Mouse (Mus musculus): Measurements from ENCODE around the gene Rack1. TPM values are rescaled to one million over a fixed set of nuclear protein-coding genes. Genes with fewer than 3 reads are reported as not detected.

Gene Rack1
- polyA plus RNA-seq, 1 experiment = 1,489 TPM

DNA sequence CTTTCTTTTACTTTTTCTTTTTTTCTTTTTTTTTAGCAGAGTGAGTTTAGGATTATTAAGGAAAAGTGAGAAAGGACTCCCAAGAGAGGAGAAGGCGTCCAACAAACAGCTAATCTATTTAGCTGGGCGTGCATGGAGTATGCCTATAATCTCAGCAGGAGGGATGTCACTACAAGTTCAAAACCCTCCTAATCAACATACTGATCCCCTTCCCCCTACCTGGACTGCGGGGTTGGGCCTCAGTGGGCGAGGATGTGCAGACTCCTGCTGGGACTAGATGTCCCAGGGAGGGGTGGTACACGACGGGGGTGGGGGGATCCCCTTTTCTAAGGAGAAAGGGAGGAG lies 26.6 kb downstream of the Rack1 start:
- 2% methylated on average over 6 of the region's 6 CpGs for WGBS
- peak overlapping the region; percentile 61 for H3K4me3 ChIP-seq (replicated peaks; ENCODE audit: extremely low read depth, low read depth, low read length)
- no peak for DNase-seq
- peaks cover 3% of the 10 kb centered on the region; the same call in 1 of the 2 replicates for H3K4me1 ChIP-seq (ENCODE audit: control insufficient read depth, insufficient read depth, low read length)
- TF ChIP-seq POLR2A (IDR thresholded peaks at IDR 0.05; ENCODE audit: borderline replicate concordance, extremely low read depth, low read depth, low read length) (no peak), CTCF (IDR thresholded peaks at IDR 0.05; ENCODE audit: insufficient read depth, low read length) (no peak)

DNA sequence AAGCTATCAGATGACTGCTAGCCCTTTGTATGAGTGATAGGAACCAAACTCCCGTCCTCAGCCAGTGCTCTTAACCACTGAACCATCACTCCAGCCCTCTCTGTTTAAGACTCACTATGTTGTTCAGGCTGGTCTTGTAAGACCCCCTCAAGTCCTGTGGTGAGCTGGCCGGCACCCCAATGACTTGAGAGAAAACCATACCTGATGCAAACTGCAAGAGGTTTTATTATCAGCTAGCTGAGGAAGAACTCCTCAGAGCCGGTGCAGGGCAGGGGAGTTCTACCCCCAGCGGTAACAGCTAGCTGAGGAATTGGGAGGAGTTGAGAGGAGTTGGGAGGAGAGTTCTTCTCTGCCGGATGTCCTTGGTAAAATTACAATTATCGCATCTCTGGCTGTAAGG lies 27.8 kb downstream of the Rack1 start:
- TF ChIP-seq CTCF (IDR thresholded peaks at IDR 0.05; ENCODE audit: insufficient read depth, low read length) (no peak), POLR2A (IDR thresholded peaks at IDR 0.05; ENCODE audit: borderline replicate concordance, extremely low read depth, low read depth, low read length) (no peak)
- peaks cover 3% of the 10 kb centered on the region; the same call in 1 of the 2 replicates for H3K4me1 ChIP-seq (ENCODE audit: control insufficient read depth, insufficient read depth, low read length)
- DNase-seq = no peak
- H3K4me3 ChIP-seq (replicated peaks; ENCODE audit: extremely low read depth, low read depth, low read length) = no peak overlapping the region
- 79% methylated on average over 6 of the region's 6 CpGs for WGBS

DNA sequence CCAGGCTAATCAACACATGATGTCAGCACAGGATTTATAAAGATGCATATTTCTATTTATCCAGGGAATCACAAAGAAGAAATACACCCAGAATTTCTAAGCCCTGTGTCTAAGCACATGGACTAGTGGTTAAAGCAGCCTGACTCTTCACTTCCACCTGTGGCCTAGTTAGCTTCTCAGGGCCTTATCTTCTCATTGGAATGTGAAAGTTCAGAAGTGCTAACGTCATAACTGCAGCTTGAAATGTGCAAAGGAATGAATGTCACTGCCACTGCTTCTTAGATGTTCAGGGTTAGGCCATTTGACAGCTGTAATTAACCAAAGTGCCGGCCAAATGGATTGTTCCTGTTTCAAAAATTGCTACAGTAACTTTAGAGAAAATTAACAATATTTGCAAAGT lies 30.1 kb downstream of the Rack1 start:
- WGBS = 52% methylated on average over 2 of the region's 2 CpGs
- Histone ChIP-seq H3K4me1 (ENCODE audit: control insufficient read depth, insufficient read depth, low read length) (no peaks in the 10 kb centered on the region; the same call in 1 of the 2 replicates), H3K4me3 (replicated peaks; ENCODE audit: extremely low read depth, low read depth, low read length) (no peak overlapping the region)
- TF ChIP-seq CTCF (IDR thresholded peaks at IDR 0.05; ENCODE audit: insufficient read depth, low read length) (no peak), POLR2A (IDR thresholded peaks at IDR 0.05; ENCODE audit: borderline replicate concordance, extremely low read depth, low read depth, low read length) (no peak)
- no peak for DNase-seq

DNA sequence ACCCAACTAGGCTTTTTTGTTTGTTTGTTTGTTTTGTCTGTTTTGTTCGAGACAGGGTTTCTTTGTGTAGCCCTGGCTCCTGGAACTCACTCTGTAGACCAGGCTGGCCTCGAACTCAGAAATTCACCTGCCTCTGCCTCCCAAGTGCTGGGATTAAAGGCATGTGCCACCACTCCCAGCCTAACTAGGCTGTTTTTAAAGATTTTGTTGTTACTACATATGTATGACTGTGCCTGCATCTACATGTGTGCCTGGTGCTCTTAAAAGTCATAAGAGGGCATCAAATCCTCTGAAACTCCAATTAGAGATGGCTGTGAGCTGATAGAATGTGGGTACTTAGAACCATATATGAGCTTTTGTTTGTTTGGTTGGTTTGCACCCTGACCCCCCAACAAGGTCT lies 31.1 kb downstream of the Rack1 start:
- DNase-seq = no peak
- no peak for TF ChIP-seq CTCF (IDR thresholded peaks at IDR 0.05; ENCODE audit: insufficient read depth, low read length)
- no peak for TF ChIP-seq POLR2A (IDR thresholded peaks at IDR 0.05; ENCODE audit: borderline replicate concordance, extremely low read depth, low read depth, low read length)
- Histone ChIP-seq H3K4me3 (replicated peaks; ENCODE audit: extremely low read depth, low read depth, low read length) (no peak overlapping the region), H3K4me1 (ENCODE audit: control insufficient read depth, insufficient read depth, low read length) (no peaks in the 10 kb centered on the region; the same call in 1 of the 2 replicates)
- WGBS = 71% methylated on average over 2 of the region's 2 CpGs

DNA sequence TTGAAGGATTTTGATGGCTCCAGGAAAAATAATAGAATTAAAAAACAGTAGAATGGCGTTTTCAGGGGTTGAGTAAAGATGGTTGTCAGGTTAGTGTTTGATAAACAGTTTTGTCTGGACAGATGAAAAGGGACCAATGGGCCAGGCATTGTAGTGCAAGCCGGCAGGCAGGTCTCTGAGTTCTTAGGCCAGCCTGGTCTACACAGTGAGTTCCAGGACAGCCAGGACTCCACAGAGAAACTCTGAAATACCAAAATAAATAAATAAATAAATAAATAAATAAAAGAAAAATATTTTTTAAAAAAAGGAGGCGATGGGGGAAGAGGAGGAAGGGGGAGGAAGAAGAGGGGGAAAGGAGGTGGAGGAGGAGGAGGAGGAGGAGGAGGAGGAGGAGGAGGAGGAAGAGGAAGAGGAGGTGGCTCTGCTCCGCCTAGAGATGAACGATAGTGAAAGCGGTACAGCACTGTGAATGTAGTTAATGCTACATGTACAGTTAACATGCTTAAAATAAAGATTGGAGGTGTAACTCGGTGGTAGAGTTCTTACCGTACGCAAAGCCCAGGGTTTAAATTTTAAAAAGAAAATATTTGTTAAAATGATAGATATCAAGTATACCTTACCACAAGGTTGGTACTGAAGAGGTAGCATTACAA lies 33.1 kb downstream of the Rack1 start:
- 24% methylated on average over 8 of the region's 9 CpGs for WGBS
- H3K4me1 ChIP-seq (ENCODE audit: control insufficient read depth, insufficient read depth, low read length) = peaks cover 3% of the 10 kb centered on the region
- no peak for DNase-seq
- peak overlapping the region; percentile 80 for H3K4me3 ChIP-seq (replicated peaks; ENCODE audit: extremely low read depth, low read depth, low read length)
- TF ChIP-seq POLR2A (IDR thresholded peaks at IDR 0.05; ENCODE audit: borderline replicate concordance, extremely low read depth, low read depth, low read length) (no peak), CTCF (IDR thresholded peaks at IDR 0.05; ENCODE audit: insufficient read depth, low read length) (no peak)

DNA sequence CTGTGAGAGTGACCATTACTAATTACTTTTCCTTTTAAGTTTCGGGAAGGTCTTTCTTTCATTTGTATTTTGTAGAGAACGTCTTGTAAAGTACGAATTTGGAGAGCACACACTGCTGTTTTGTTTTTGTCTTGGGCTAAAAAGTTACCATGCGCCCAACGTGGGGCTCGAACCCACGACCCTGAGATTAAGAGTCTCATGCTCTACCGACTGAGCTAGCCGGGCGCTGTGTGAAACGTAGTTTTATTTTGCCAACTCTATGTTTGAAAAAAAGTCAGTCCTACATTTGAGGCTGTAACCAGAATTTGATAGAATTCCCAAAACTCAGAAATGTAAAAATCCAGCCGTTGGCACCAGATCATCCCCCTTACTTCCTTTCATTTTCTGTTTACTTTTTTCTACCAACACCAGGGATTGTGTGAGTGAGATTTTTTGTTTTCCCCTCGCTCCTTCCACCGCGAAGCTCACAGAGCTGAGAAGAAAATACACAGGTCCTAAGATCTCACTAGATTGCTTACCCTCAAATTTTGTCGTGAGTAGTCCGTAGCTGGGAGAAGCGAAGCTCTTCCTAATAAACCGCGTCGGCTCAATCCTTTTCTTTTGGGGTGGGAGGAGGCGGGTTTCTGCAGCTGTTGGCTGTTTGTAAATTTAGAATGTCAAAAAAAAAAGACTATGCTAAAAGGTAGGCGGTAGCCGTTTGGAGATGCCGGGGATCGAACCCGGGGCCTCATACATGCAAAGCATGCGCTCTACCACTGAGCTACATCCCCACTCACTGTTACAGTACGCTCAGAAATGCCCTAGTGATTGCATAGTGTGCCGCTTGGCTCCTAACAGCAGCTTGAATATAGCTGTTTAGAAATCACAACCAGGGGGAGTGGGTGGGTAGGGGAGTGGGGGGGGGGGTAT lies 33.9 kb downstream of the Rack1 start:
- peak; percentile 90 for DNase-seq
- TF ChIP-seq CTCF (IDR thresholded peaks at IDR 0.05; ENCODE audit: insufficient read depth, low read length) (no peak), POLR2A (IDR thresholded peaks at IDR 0.05; ENCODE audit: borderline replicate concordance, extremely low read depth, low read depth, low read length) (no peak)
- Histone ChIP-seq H3K4me1 (ENCODE audit: control insufficient read depth, insufficient read depth, low read length) (peaks cover 8% of the 10 kb centered on the region), H3K4me3 (replicated peaks; ENCODE audit: extremely low read depth, low read depth, low read length) (peak overlapping the region; percentile 80)
- WGBS = under 1% methylated on average over 30 of the region's 30 CpGs

DNA sequence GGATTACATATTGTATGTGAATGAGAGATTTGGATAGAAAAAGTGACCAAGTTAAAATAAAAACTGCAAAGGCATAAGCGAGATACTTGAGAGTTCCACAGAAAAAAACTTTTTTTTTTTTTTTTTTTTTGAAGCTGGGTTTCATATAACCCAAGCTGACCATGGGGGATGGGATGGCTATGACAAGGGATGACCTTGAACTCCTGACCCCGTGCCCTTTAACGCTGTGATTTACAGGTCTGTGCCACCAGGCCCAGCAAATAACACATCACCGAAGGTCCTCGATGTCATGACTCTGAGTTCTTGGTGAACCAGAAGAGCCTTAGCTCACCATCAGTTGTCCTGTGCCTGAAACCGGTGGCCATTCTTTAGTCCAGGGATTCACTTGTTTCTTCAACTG lies 35.8 kb downstream of the Rack1 start:
- no peak for DNase-seq
- H3K4me3 ChIP-seq (replicated peaks; ENCODE audit: extremely low read depth, low read depth, low read length) = no peak overlapping the region
- TF ChIP-seq POLR2A (IDR thresholded peaks at IDR 0.05; ENCODE audit: borderline replicate concordance, extremely low read depth, low read depth, low read length) (no peak), CTCF (IDR thresholded peaks at IDR 0.05; ENCODE audit: insufficient read depth, low read length) (no peak)
- WGBS = 82% methylated on average over 6 of the region's 6 CpGs
- H3K4me1 ChIP-seq (ENCODE audit: control insufficient read depth, insufficient read depth, low read length) = peaks cover 8% of the 10 kb centered on the region

DNA sequence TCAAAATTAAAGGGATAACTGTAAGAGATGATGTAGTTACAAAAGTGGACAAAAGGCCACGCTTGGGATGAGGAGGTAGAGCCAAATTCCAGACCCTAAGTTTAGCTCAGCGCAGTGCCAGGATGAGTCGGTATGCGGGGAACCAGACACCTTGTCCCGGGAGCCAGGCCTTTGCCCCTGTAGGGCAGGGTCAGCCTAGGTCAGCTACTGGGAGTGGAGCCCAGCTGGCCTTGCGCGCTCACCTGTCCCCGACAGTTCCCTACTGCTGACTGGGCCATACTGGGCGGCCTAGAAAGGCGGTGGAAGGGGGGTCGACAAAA lies 36.8 kb downstream of the Rack1 start:
- 29% methylated on average over 11 of the region's 11 CpGs for WGBS

DNA sequence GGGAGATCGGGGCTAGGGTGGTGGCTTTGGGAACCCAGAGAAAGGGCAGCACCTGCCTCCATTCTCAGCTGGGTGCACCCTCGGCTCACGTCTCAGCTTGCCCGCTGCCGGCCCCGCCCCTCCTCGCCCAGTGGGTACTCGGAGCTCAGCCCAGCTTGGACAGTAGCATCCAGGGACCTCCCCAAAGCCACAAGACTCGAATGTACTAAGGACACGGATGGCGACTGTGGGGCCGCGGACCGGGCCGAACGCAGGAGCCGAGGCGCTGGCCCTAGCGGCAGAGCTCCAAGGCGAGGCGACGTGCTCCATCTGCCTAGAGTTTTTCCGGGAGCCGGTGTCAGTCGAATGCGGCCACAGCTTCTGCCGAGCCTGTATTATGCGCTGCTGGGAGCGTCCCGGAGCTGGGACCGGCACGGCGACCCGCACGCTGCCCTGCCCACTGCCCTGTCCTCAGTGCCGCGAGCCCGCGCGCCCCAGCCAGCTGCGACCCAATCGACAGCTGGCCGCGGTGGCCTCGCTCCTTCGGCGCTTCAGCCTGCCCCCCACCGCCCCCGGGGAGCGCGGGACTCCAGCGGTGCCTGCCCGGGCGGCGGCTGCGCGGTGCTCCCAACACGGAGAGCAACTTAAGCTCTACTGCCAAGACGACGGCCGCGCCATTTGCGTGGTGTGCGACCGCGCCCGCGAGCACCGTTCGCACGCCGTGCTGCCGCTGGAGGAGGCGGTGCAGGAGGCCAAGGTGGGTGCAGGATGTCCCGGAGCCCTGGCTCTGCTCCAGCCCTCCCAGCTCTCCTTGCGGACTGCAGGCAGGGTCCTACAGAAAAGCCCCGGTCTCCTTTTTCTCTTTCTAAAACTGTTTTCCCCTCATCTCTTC lies 37.4 kb downstream of the Rack1 start:
- peak; percentile 16; the same call in 1 of the 2 replicates for TF ChIP-seq POLR2A (IDR thresholded peaks at IDR 0.05; ENCODE audit: borderline replicate concordance, extremely low read depth, low read depth, low read length)
- TF ChIP-seq CTCF (IDR thresholded peaks at IDR 0.05; ENCODE audit: insufficient read depth, low read length) = no peak
- under 1% methylated on average over 76 of the region's 77 CpGs for WGBS
- Histone ChIP-seq H3K4me1 (ENCODE audit: control insufficient read depth, insufficient read depth, low read length) (peaks cover 8% of the 10 kb centered on the region), H3K4me3 (replicated peaks; ENCODE audit: extremely low read depth, low read depth, low read length) (peak overlapping the region; percentile 86)
- DNase-seq = peak; percentile 75

More for the DNA sequence above, 36.8 kb downstream of the Rack1 start:
- H3K4me1 ChIP-seq (ENCODE audit: control insufficient read depth, insufficient read depth, low read length) = peaks cover 8% of the 10 kb centered on the region
- peak overlapping the region; percentile 86 for H3K4me3 ChIP-seq (replicated peaks; ENCODE audit: extremely low read depth, low read depth, low read length)
- TF ChIP-seq POLR2A (IDR thresholded peaks at IDR 0.05; ENCODE audit: borderline replicate concordance, extremely low read depth, low read depth, low read length) (no peak), CTCF (IDR thresholded peaks at IDR 0.05; ENCODE audit: insufficient read depth, low read length) (no peak)
- no peak for DNase-seq
